Mouse (Mus musculus) telencephalon, adult 2 months (tissue): ENCODE measurements around the gene Krt24.
A peak's percentile ranks its signal among the peaks of the same experiment; 100 is the strongest.
"Not testable (repeated sequence)": the region's sequence is repeated elsewhere in the genome, so short reads cannot be mapped to it uniquely, and the experiment has no call there.

Experiments
- DNase-seq: peaks from one replicate; pipeline ENCODE4 v3.0.0-alpha.2; 2011; ENCODE audit warnings: low read depth, low spot score

Gene Krt24

DNA sequence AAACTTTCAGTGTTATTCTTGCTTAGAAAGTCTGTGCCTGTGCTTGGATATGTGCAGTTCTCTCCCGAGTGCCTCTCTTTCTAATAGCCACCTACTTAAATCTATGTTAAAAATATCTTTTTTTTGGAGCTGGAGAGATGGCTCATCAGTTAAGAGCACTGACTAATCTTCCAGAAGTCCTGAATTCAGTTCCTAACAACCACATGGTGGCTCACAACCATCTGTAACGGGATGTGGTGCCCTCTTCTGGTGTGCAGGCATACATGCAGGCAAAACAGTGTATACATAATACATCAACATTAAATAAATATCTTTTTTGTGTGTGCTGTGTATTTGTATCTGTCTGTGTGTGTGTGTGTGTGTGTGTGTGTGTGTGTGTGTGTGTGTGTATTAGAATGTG is 31.2 kb downstream of the Krt24 start:
- DNase-seq = no peak

GRCm38 (mm10) chr11:99252671-99253070 is 32.4 kb downstream of the Krt24 start:
- no peak for DNase-seq

DNA sequence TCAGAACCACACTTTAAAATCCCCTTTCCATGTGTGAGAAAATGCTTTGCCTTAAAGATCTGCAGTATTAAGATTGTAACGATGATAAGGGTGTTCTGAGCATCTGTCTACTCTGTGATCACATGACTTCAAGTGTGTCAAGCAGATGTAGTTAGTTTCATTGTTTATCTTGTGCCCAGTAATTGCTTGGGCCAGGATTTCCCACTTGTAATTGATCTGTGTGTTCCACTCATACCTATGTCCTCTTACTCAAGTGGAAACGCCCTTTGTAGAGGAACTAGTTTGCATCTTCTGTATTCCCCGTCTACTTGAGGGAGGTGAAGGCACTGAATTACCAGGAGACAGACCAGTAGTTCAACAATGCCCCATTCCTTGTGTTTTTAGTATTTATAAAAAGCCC is 34.4 kb downstream of the Krt24 start:
- DNase-seq = no peak

- DNase-seq = peak; percentile 66
Observed at GRCm38 (mm10) chr11:99250241-99250640, 34.8 kb downstream of the Krt24 start.

DNA sequence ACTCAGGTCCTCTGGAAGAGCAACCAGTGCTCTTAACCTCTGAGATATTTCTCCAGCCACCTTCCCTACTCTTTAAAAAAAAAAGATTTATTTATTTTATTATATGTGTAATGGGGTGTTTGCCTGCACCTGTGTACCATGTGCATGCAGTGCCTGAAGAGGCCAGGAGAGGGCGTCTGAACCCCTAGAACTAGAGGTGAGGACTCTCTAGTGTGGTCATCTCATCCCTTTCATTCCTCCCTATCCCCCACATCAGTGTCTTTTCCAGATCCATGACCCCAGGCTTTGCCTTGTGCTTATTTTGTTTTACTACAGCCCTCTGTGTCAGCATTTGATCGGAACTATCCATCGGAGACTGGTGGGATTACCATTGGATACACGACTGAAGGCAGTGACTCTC is 35.9 kb downstream of the Krt24 start:
- DNase-seq = no peak

DNA sequence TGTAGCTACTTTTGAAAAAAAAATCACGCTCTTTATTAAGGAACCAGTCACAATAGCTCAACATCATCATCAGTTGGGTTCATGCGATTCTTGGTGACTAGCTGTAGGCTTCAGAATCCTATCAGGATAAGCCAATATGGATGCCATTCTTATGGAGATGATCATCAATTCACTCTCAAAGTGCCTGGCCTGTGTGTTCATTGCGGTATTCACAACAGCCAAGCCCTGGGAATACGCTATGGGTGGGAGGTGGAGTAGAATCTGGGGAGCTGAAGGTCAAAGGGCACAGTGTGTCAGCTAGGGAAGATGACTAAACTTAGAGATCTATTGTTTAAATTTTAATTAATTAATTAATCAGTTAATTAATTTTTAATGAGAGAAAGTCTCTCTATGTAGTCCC is 37.1 kb downstream of the Krt24 start:
- DNase-seq = no peak

DNA sequence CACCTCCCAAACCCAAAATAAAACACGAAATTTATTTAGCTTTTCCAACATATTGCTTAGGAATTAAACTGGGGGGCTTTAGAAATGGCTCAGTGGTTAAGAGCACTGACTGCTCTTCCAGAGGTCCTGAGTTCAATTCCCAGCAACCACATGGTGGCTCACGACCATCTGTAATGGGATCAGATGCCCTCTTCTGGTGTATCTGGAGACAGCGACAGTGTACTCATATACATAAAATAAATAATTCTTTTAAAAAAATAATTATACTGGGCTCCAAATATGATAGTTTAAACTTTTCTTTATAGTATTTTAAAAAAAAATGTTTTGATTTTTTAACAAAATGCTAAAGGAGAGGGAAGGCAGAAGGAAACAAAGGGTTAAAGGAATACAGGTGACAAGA is 40.5 kb downstream of the Krt24 start:
- not testable (repeated sequence) for DNase-seq

GRCm38 (mm10) chr11:99243820-99244374 is 41.2 kb downstream of the Krt24 start, which contains the start of gene Krt222:
Krt222 (minus strand) TSS chr11:99244085.
- DNase-seq = peak; percentile 53

DNA sequence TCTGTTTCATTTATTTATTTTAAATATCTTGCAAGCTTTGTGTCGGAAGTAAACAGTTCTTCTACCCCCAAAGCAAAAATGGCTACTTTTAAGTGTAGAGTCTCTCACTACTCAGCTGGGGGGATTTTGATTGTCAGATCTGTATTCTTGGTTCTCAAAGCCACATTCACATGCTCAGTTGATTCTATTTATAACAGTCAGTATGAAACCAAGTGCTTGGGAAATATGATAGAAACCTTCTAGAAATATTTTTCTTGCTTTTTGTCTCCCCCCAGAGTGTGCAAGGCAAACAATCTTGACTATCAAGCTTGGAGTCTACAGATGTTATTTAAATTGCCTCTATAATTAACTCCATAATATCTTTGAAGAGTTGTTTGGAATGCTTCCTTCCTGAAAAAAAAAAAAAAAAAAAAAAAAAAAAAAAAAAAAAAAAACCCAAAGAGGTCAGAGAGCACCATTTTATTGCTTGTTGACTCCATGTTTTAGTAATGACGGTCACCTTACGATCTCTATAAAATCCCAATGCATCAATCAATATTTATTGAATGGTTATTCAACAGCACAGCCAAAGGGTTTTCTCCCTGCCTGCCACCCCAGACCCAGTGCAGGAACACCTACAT is 41.8 kb downstream of the Krt24 start:
- DNase-seq = no peak

DNA sequence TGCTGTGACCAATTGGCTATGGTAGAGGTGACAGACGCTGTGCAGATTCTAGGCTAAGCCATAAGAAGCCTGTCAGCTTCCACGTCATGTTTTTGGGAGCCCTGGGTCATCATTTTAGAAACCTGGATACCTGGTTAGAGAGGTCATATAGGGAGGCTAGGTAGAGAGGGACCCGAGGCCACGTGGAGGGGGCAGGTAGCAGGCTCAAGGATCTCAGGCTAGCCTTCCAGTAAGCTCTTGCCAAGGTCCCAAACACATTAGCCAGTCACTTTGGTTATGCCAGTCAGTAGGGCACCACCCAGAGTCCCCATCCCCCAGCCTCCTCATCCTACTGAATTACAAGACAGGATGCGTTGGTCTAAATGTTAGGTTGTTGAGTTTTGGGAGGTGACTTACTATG is 43.0 kb downstream of the Krt24 start:
- DNase-seq = no peak

- no peak for DNase-seq
Observed at GRCm38 (mm10) chr11:99238468-99238867, 46.6 kb downstream of the Krt24 start.

DNA sequence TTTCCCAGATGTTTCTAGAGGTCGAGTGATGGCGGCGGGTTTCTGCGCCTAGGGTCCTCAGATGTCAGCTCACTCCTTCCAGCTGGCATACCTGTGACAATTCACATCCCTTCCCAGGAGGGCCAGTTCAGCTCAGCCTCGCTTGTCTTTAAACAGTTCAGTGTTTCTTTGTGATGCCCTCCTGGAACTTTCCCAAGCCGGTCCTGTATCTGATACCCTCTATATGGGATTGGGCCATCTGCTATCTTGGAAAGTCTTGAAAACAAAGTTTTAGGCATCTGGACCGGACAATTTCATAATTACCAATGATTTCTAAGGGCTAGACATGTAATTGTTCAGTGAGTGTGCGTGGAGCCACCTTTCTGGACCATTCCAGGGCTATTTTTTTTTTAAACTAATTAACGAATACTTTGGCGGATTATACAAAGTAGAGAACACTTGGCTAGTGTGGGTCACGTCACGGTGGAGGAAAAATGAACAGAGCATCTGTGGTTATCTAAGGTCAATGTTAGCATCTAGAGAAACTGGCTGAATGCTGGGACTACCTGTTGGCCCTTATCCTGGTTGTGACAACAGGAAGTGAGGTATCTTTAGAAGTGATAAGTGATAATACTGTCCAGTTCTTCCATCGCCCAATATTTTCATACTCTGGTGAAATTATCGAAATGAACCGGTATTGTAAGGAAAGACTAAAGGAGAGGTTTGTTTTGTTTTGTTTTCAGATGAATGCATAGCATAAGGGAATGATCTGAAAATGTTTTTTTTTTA is 53.8 kb downstream of the Krt24 start:
- no peak for DNase-seq

- peak; percentile 68 for DNase-seq
Observed at GRCm38 (mm10) chr11:99230261-99231048, 54.6 kb downstream of the Krt24 start, which contains the start of gene Smarce1. Smarce1 (minus strand) TSS chr11:99231017.
